Mouse (Mus musculus) bone marrow macrophage, adult 2 months (primary cell): ENCODE results near the gene Pim3.
A peak's percentile ranks its signal among the peaks of the same experiment; 100 is the strongest.

Experiments
- CTCF ChIP-seq: IDR thresholded peaks from 2 replicates; pipeline ENCODE4 v1.5.1; 2012; ENCODE audit warnings: low read depth, mild to moderate bottlenecking, low read length, moderate library complexity
- POLR2A ChIP-seq: IDR thresholded peaks from 2 replicates; pipeline ENCODE4 v1.6.1; 2012; ENCODE audit warnings: mild to moderate bottlenecking, low read depth, low read length, borderline replicate concordance

GRCm38 (mm10) chr15:88876155-88877020, 14.4 kb downstream of the Pim3 start:
- TF ChIP-seq POLR2A (no peak), CTCF (peak; percentile 79)
